Mouse (Mus musculus) lung, adult 2 months (tissue): ENCODE measurements around the gene Cacna1c. TPM values are rescaled to one million over a fixed set of nuclear protein-coding genes. Genes with fewer than 3 reads are reported as not detected.

Experiments
- DNase-seq: peaks from one replicate; pipeline ENCODE4 v3.0.0; 2022
- H3K4me1 ChIP-seq: fragments of 200-500 bp; 2 replicates; pipeline ENCODE4 v1.6.1; 2011; ENCODE audit warnings: low read length; ENCODE audit not compliant: control insufficient read depth, insufficient read depth
- H3K4me3 ChIP-seq: fragments of 200-500 bp; replicated peaks from 2 replicates; pipeline ENCODE3; 2011; ENCODE audit warnings: low read depth, mild to moderate bottlenecking, control low read depth, low read length; ENCODE audit errors: extremely low read depth
- CTCF ChIP-seq: fragments of 200-500 bp; IDR thresholded peaks from 2 replicates; pipeline ENCODE4 v1.5.1; 2011; ENCODE audit warnings: mild to moderate bottlenecking, low read length, control low read depth; ENCODE audit not compliant: insufficient read depth
- POLR2A ChIP-seq: fragments of 200-500 bp; IDR thresholded peaks from 2 replicates; pipeline ENCODE4 v1.6.1; 2011; ENCODE audit warnings: low read depth, mild to moderate bottlenecking, control low read depth, low read length, borderline replicate concordance; ENCODE audit errors: extremely low read depth
- WGBS: fragments of 180-500 bp; shearing (Covaris S2); methylation state at CpG from one replicate; pipeline ENCODE4 v1.1.7; 2018; 5-methylcytosine and 5-hydroxymethylcytosine counted together
- polyA plus RNA-seq: library from polyadenylated mRNA; depleted of rRNA; stranded (reverse); fragments of >200 nt; gene quantifications from 2 replicates; pipeline ENCODE4 v1.2.3, GENCODE M21; 2012

Cacna1c gene
- polyA plus RNA-seq, 1 experiment: 16.3 TPM

GRCm38 (mm10) chr6:118870241-118870841, 325.9 kb downstream of the Cacna1c start:
- no peak for DNase-seq
- 63% methylated on average over 7 of the region's 7 CpGs for WGBS
- H3K4me1 ChIP-seq: peaks cover 3% of the 10 kb centered on the region; the same call in 1 of the 2 replicates
- no peak overlapping the region for H3K4me3 ChIP-seq
- TF ChIP-seq CTCF (no peak), POLR2A (no peak)

GRCm38 (mm10) chr6:118867384-118867783, 328.8 kb downstream of the Cacna1c start:
- 77% methylated on average over 7 of the region's 7 CpGs for WGBS
- TF ChIP-seq CTCF (no peak), POLR2A (no peak)
- H3K4me1 ChIP-seq: no peaks in the 10 kb centered on the region
- H3K4me3 ChIP-seq: no peak overlapping the region
- no peak for DNase-seq

GRCm38 (mm10) chr6:118866889-118867288, 329.3 kb downstream of the Cacna1c start:
- H3K4me3 ChIP-seq: no peak overlapping the region
- DNase-seq: no peak
- 82% methylated on average over 3 of the region's 3 CpGs for WGBS
- TF ChIP-seq POLR2A (no peak), CTCF (no peak)
- no peaks in the 10 kb centered on the region for H3K4me1 ChIP-seq

- Histone ChIP-seq H3K4me3 (no peak overlapping the region), H3K4me1 (no peaks in the 10 kb centered on the region)
- WGBS: 75% methylated on average over 5 of the region's 5 CpGs
- no peak for TF ChIP-seq CTCF
- no peak for TF ChIP-seq POLR2A
- DNase-seq: no peak
Measured at GRCm38 (mm10) chr6:118865777-118866380, 330.3 kb downstream of the Cacna1c start.

- no peak for TF ChIP-seq CTCF
- TF ChIP-seq POLR2A: no peak
- Histone ChIP-seq H3K4me3 (no peak overlapping the region), H3K4me1 (no peaks in the 10 kb centered on the region)
- 33% methylated on average over 18 of the region's 18 CpGs for WGBS
- no peak for DNase-seq
Measured at GRCm38 (mm10) chr6:118864696-118865620, 331.3 kb downstream of the Cacna1c start.

GRCm38 (mm10) chr6:118862727-118863126, 333.5 kb downstream of the Cacna1c start:
- WGBS: 91% methylated on average over 9 of the region's 9 CpGs
- H3K4me1 ChIP-seq: no peaks in the 10 kb centered on the region
- TF ChIP-seq POLR2A (no peak), CTCF (no peak)
- no peak for DNase-seq
- H3K4me3 ChIP-seq: no peak overlapping the region

GRCm38 (mm10) chr6:118862091-118862490, 334.1 kb downstream of the Cacna1c start:
- no peak for TF ChIP-seq CTCF
- no peak for TF ChIP-seq POLR2A
- Histone ChIP-seq H3K4me3 (no peak overlapping the region), H3K4me1 (no peaks in the 10 kb centered on the region)
- no peak for DNase-seq
- WGBS: 87% methylated on average over 5 of the region's 5 CpGs

GRCm38 (mm10) chr6:118858431-118858830, 337.8 kb downstream of the Cacna1c start:
- Histone ChIP-seq H3K4me1 (no peaks in the 10 kb centered on the region), H3K4me3 (no peak overlapping the region)
- DNase-seq: no peak
- WGBS: 5% methylated on average over 1 of the region's 1 CpGs
- no peak for TF ChIP-seq POLR2A
- TF ChIP-seq CTCF: no peak

GRCm38 (mm10) chr6:118852131-118852530, 344.1 kb downstream of the Cacna1c start:
- no peak for TF ChIP-seq POLR2A
- TF ChIP-seq CTCF: no peak
- no peak for DNase-seq
- Histone ChIP-seq H3K4me1 (no peaks in the 10 kb centered on the region), H3K4me3 (no peak overlapping the region)
- WGBS: 78% methylated on average over 6 of the region's 6 CpGs

GRCm38 (mm10) chr6:118851086-118851485, 345.1 kb downstream of the Cacna1c start:
- no peak for TF ChIP-seq CTCF
- TF ChIP-seq POLR2A: no peak

More at GRCm38 (mm10) chr6:118851086-118851485, 345.1 kb downstream of the Cacna1c start:
- no peaks in the 10 kb centered on the region for H3K4me1 ChIP-seq
- 92% methylated on average over 3 of the region's 3 CpGs for WGBS
- no peak overlapping the region for H3K4me3 ChIP-seq
- no peak for DNase-seq
